Mouse (Mus musculus) myocyte (in vitro differentiated cells): Measurements from ENCODE around the gene Dtx3. TPM values are rescaled to one million over a fixed set of nuclear protein-coding genes. Genes with fewer than 3 reads are reported as not detected.

ENCODE experiments used
- H3K27me3 ChIP-seq: one replicate; pipeline ENCODE4 v1.6.1; 2011; ENCODE audit not compliant: control insufficient read depth, insufficient read depth, insufficient read length
- H3K36me3 ChIP-seq: one replicate; pipeline ENCODE4 v1.6.1; 2011; ENCODE audit not compliant: control insufficient read depth, insufficient read depth
- H3K4me2 ChIP-seq: one replicate; pipeline ENCODE4 v1.6.1; 2011; ENCODE audit warnings: low read depth, control low read depth
- H3K4me3 ChIP-seq: one replicate; pipeline ENCODE4 v1.5.1; 2011; ENCODE audit warnings: mild to moderate bottlenecking, control low read depth, moderate library complexity
- H3K79me2 ChIP-seq: one replicate; pipeline ENCODE4 v1.6.1; 2011; ENCODE audit not compliant: control insufficient read depth, insufficient read depth
- H3ac ChIP-seq: one replicate; pipeline ENCODE4 v1.6.1; 2011; ENCODE audit not compliant: control insufficient read depth, insufficient read length
- CEBPB ChIP-seq: IDR thresholded peaks from 2 replicates; pipeline ENCODE4 v1.6.1; 2011; ENCODE audit warnings: mild to moderate bottlenecking, moderate library complexity; ENCODE audit not compliant: poor library complexity, insufficient read depth, severe bottlenecking
- E2F4 ChIP-seq: IDR thresholded peaks from one replicate; pipeline ENCODE4 v1.6.1; 2011; ENCODE audit warnings: mild to moderate bottlenecking, control low read depth, moderate library complexity; ENCODE audit not compliant: insufficient read depth
- MAX ChIP-seq: IDR thresholded peaks from one replicate; pipeline ENCODE4 v1.6.1; 2011; ENCODE audit warnings: low read depth, mild to moderate bottlenecking, control low read depth
- MYOD1 ChIP-seq, 3 experiments: IDR thresholded peaks; one replicate each; pipeline ENCODE4 v1.6.1; 2011; ENCODE audit warnings: control low read depth in 2 of 3, low read depth in 2 of 3, mild to moderate bottlenecking in 2 of 3, moderate library complexity in 1 of 3; ENCODE audit not compliant: insufficient read length in 2 of 3, control insufficient read depth in 1 of 3
- MYOG ChIP-seq, 3 experiments: IDR thresholded peaks; one replicate each; pipeline ENCODE4 v1.6.1; 2011; ENCODE audit warnings: control low read depth in 2 of 3, low read depth in 2 of 3, mild to moderate bottlenecking in 2 of 3; ENCODE audit not compliant: insufficient read length in 2 of 3, control insufficient read depth in 1 of 3, insufficient read depth in 1 of 3
- POLR2A ChIP-seq: IDR thresholded peaks from one replicate; pipeline ENCODE4 v1.6.1; 2011; ENCODE audit warnings: low read depth, mild to moderate bottlenecking, control low read depth, moderate library complexity; ENCODE audit not compliant: insufficient read length
- POLR2AphosphoS2 ChIP-seq: IDR thresholded peaks from one replicate; pipeline ENCODE4 v1.6.1; 2011; ENCODE audit warnings: low read depth, control low read depth; ENCODE audit not compliant: insufficient read length
- REST ChIP-seq: IDR thresholded peaks from one replicate; pipeline ENCODE4 v1.6.1; 2011; ENCODE audit warnings: mild to moderate bottlenecking, control low read depth, moderate library complexity; ENCODE audit not compliant: insufficient read depth, insufficient read length
- SRF ChIP-seq: IDR thresholded peaks from one replicate; pipeline ENCODE4 v1.6.1; 2011; ENCODE audit warnings: low read depth; ENCODE audit not compliant: control insufficient read depth, insufficient read length
- TCF12 ChIP-seq: IDR thresholded peaks from one replicate; pipeline ENCODE4 v1.6.1; 2011; ENCODE audit warnings: mild to moderate bottlenecking, control low read depth; ENCODE audit not compliant: poor library complexity, insufficient read depth, severe bottlenecking
- TCF3 ChIP-seq: IDR thresholded peaks from one replicate; pipeline ENCODE4 v1.6.1; 2011; ENCODE audit warnings: low read depth, control low read depth; ENCODE audit not compliant: insufficient read length
- USF1 ChIP-seq: IDR thresholded peaks from one replicate; pipeline ENCODE4 v1.6.1; 2011; ENCODE audit warnings: low read depth, mild to moderate bottlenecking, control low read depth, moderate library complexity
- polyA plus RNA-seq: library from polyadenylated mRNA; unstranded; fragments of >200 nt; fragmentation: generic; extraction: Trizol; gene quantifications from one replicate; pipeline ENCODE4 v1.2.1, GENCODE M21; 2012; ENCODE audit warnings: missing spikeins

The Dtx3 gene
- polyA plus RNA-seq, 1 experiment = 42.4 TPM

- no peak for TF ChIP-seq E2F4
- no peak for TF ChIP-seq MAX
- no peak for TF ChIP-seq POLR2AphosphoS2
- TF ChIP-seq TCF3 = no peak
- H3K36me3 ChIP-seq = no peaks in the 10 kb centered on the region
- H3K27me3 ChIP-seq = no peaks in the 10 kb centered on the region
- no peak overlapping the region for H3K4me3 ChIP-seq
- H3K79me2 ChIP-seq = no peaks in the 10 kb centered on the region
- H3ac ChIP-seq = no peak overlapping the region
- H3K4me2 ChIP-seq = no peak overlapping the region
Observed at GRCm38 (mm10) chr10:127160728-127161127, 34.8 kb downstream of the Dtx3 start.

GRCm38 (mm10) chr10:127160081-127160480, 35.4 kb downstream of the Dtx3 start:
- H3K4me3 ChIP-seq = no peak overlapping the region
- H3K4me2 ChIP-seq = no peak overlapping the region
- H3K36me3 ChIP-seq = no peaks in the 10 kb centered on the region
- no peak for TF ChIP-seq MYOD1 (IDR thresholded peaks at IDR 0.05; ENCODE audit: control insufficient read depth in 1 of 3, insufficient read length in 2 of 3, low read depth in 2 of 3)
- TF ChIP-seq E2F4 = no peak
- no peak for TF ChIP-seq SRF
- no peak for TF ChIP-seq TCF12
- TF ChIP-seq TCF3 = no peak
- no peak for TF ChIP-seq USF1
- H3K79me2 ChIP-seq = no peaks in the 10 kb centered on the region
- no peak overlapping the region for H3ac ChIP-seq
- no peaks in the 10 kb centered on the region for H3K27me3 ChIP-seq

- Histone ChIP-seq H3K4me3 (no peak overlapping the region), H3K27me3 (no peaks in the 10 kb centered on the region), H3K36me3 (no peaks in the 10 kb centered on the region), H3K79me2 (no peaks in the 10 kb centered on the region), H3ac (no peak overlapping the region), H3K4me2 (no peak overlapping the region)
- TF ChIP-seq POLR2AphosphoS2 (no peak), MYOG (IDR thresholded peaks at IDR 0.05; ENCODE audit: control insufficient read depth in 1 of 3, insufficient read depth in 1 of 3, insufficient read length in 2 of 3, low read depth in 2 of 3) (no peak), TCF12 (no peak), REST (no peak), POLR2A (no peak), TCF3 (no peak), CEBPB (no peak), USF1 (no peak), SRF (no peak)
Observed at GRCm38 (mm10) chr10:127158471-127158870, 37.1 kb downstream of the Dtx3 start.

GRCm38 (mm10) chr10:127156511-127156910, 39.0 kb downstream of the Dtx3 start:
- no peak overlapping the region for H3ac ChIP-seq
- H3K27me3 ChIP-seq = no peaks in the 10 kb centered on the region
- H3K79me2 ChIP-seq = no peaks in the 10 kb centered on the region
- H3K4me3 ChIP-seq = no peak overlapping the region
- no peak for TF ChIP-seq TCF3
- no peak for TF ChIP-seq CEBPB
- no peak for TF ChIP-seq TCF12
- TF ChIP-seq MYOD1 (IDR thresholded peaks at IDR 0.05; ENCODE audit: control insufficient read depth in 1 of 3, insufficient read length in 2 of 3, low read depth in 2 of 3) = no peak
- no peak for TF ChIP-seq SRF
- no peak for TF ChIP-seq MYOG (IDR thresholded peaks at IDR 0.05; ENCODE audit: control insufficient read depth in 1 of 3, insufficient read depth in 1 of 3, insufficient read length in 2 of 3, low read depth in 2 of 3)
- H3K4me2 ChIP-seq = no peak overlapping the region
- no peaks in the 10 kb centered on the region for H3K36me3 ChIP-seq

GRCm38 (mm10) chr10:127156089-127156488, 39.4 kb downstream of the Dtx3 start:
- TF ChIP-seq MYOD1 (IDR thresholded peaks at IDR 0.05; ENCODE audit: control insufficient read depth in 1 of 3, insufficient read length in 2 of 3, low read depth in 2 of 3) (no peak), REST (no peak), SRF (no peak), USF1 (no peak), CEBPB (no peak), MYOG (IDR thresholded peaks at IDR 0.05; ENCODE audit: control insufficient read depth in 1 of 3, insufficient read depth in 1 of 3, insufficient read length in 2 of 3, low read depth in 2 of 3) (no peak), MAX (no peak), POLR2A (no peak), TCF3 (no peak), TCF12 (no peak), E2F4 (no peak), POLR2AphosphoS2 (no peak)
- Histone ChIP-seq H3K79me2 (no peaks in the 10 kb centered on the region), H3K36me3 (no peaks in the 10 kb centered on the region), H3K27me3 (no peaks in the 10 kb centered on the region), H3K4me3 (no peak overlapping the region), H3ac (no peak overlapping the region), H3K4me2 (no peak overlapping the region)
